Mouse (Mus musculus) ES-E14 (cell line): Measurements from ENCODE around the gene Itga6. TPM values are rescaled to one million over a fixed set of nuclear protein-coding genes. Genes with fewer than 3 reads are reported as not detected.

Experiments
- DNase-seq: peaks from one replicate; pipeline ENCODE4 v3.0.0-alpha.2; 2013; ENCODE audit warnings: low read depth, low spot score
- H3K27ac ChIP-seq: 2 replicates; pipeline ENCODE4 v1.5.1; 2012; ENCODE audit warnings: low read depth, mild to moderate bottlenecking, low read length, moderate library complexity, mixed read lengths; ENCODE audit not compliant: poor library complexity, insufficient read depth, severe bottlenecking
- H3K36me3 ChIP-seq: 2 replicates; pipeline ENCODE4 v1.6.1; 2012; ENCODE audit warnings: mild to moderate bottlenecking, low read length, moderate library complexity, mixed read lengths; ENCODE audit not compliant: control insufficient read depth, poor library complexity, insufficient read depth, severe bottlenecking
- H3K4me1 ChIP-seq, 2 experiments: fragments of 150-350 bp in 1 of 2; sonication (generic) in 1 of 2; 2 replicates each; pipeline ENCODE4 v1.6.1; 2012; ENCODE audit warnings: low read length in 2 of 2, mild to moderate bottlenecking in 1 of 2, mixed read lengths in 1 of 2; ENCODE audit not compliant: control insufficient read depth in 2 of 2, insufficient read depth in 2 of 2, poor library complexity in 1 of 2
- H3K4me3 ChIP-seq, 2 experiments: fragments of 150-350 bp in 1 of 2; sonication (generic) in 1 of 2; 2 replicates each; pipeline ENCODE4 v1.5.1; 2012; ENCODE audit warnings: low read length in 2 of 2, low read depth in 1 of 2, mild to moderate bottlenecking in 1 of 2, mixed read lengths in 1 of 2; ENCODE audit not compliant: insufficient read depth in 1 of 2, poor library complexity in 1 of 2, severe bottlenecking in 1 of 2
- H3K9ac ChIP-seq: 2 replicates; pipeline ENCODE4 v1.6.1; 2012; ENCODE audit warnings: low read depth, mild to moderate bottlenecking, low read length, mixed read lengths; ENCODE audit not compliant: poor library complexity, insufficient read depth, severe bottlenecking
- H3K9me3 ChIP-seq: fragments of 150-350 bp; sonication (generic); 2 replicates; pipeline ENCODE4 v1.6.1; 2012; ENCODE audit warnings: low read depth, mild to moderate bottlenecking, low read length; ENCODE audit not compliant: control insufficient read depth, insufficient read depth
- CHD2 ChIP-seq: IDR thresholded peaks from 2 replicates; pipeline ENCODE4 v1.6.1; 2014; ENCODE audit warnings: mild to moderate bottlenecking, low read depth, low read length, inconsistent platforms
- HCFC1 ChIP-seq: IDR thresholded peaks from 2 replicates; pipeline ENCODE4 v1.6.1; 2012; ENCODE audit warnings: low read length, inconsistent platforms, borderline replicate concordance; ENCODE audit not compliant: insufficient read depth
- MAFK ChIP-seq: IDR thresholded peaks from 2 replicates; pipeline ENCODE4 v1.6.1; 2014; ENCODE audit warnings: mild to moderate bottlenecking, low read depth, low read length, inconsistent platforms; ENCODE audit not compliant: insufficient read depth
- ZC3H11A ChIP-seq: IDR thresholded peaks from 2 replicates; pipeline ENCODE4 v1.6.1; 2012; ENCODE audit warnings: low read depth, mild to moderate bottlenecking, inconsistent platforms, low read length, borderline replicate concordance
- ZNF384 ChIP-seq: IDR thresholded peaks from 2 replicates; pipeline ENCODE4 v1.6.1; 2012; ENCODE audit warnings: low read depth, low read length, inconsistent platforms
- in situ Hi-C, 2 experiments: fragments of 600-800 bp; cut with MboI; formaldehyde crosslinking; loops; one replicate each; pipeline ENCODE4 v1.15.1; 2025; ENCODE audit warnings: low sequenced_read_pairs in 2 of 2, inconsistent platforms in 1 of 2; ENCODE audit not compliant: unreplicated experiment in 2 of 2
- total RNA-seq: library from RNA; depleted of rRNA; stranded (reverse); fragments of 300-350 nt; gene quantifications from 2 replicates; pipeline ENCODE4 v1.2.3, GENCODE M21; 2012

The Itga6 gene
- total RNA-seq, 1 experiment = 169 TPM

GRCm38 (mm10) chr2:71888437-71888836, 143.0 kb downstream of the Itga6 start:
- TF ChIP-seq CHD2 = no peak
- no peak for TF ChIP-seq ZC3H11A
- no peak overlapping the region for H3K4me3 ChIP-seq
- DNase-seq = no peak
- H3K36me3 ChIP-seq = peaks cover 54% of the 10 kb centered on the region
- H3K9ac ChIP-seq = no peak overlapping the region
- no peak overlapping the region for H3K27ac ChIP-seq
- in situ Hi-C loops = no loop called here
- H3K9me3 ChIP-seq = no peaks in the 10 kb centered on the region
- no peaks in the 10 kb centered on the region; a peak in 1 of 4 replicates for H3K4me1 ChIP-seq

GRCm38 (mm10) chr2:71891536-71891935, 146.1 kb downstream of the Itga6 start:
- no peak overlapping the region for H3K4me3 ChIP-seq
- H3K9ac ChIP-seq = no peak overlapping the region
- no peak for TF ChIP-seq HCFC1
- TF ChIP-seq ZC3H11A = no peak
- no peak for TF ChIP-seq MAFK
- TF ChIP-seq CHD2 = no peak
- TF ChIP-seq ZNF384 = no peak
- peaks cover 42% of the 10 kb centered on the region for H3K36me3 ChIP-seq
- no peak for DNase-seq
- no peaks in the 10 kb centered on the region for H3K9me3 ChIP-seq
- no peaks in the 10 kb centered on the region; a peak in 1 of 4 replicates for H3K4me1 ChIP-seq
- no peak overlapping the region for H3K27ac ChIP-seq
- in situ Hi-C loops = no loop called here

GRCm38 (mm10) chr2:71892741-71893349, 147.4 kb downstream of the Itga6 start:
- no peaks in the 10 kb centered on the region for H3K9me3 ChIP-seq
- TF ChIP-seq CHD2 = no peak
- no peak overlapping the region for H3K4me3 ChIP-seq
- H3K27ac ChIP-seq = no peak overlapping the region
- H3K36me3 ChIP-seq = peaks cover 49% of the 10 kb centered on the region
- H3K4me1 ChIP-seq = no peaks in the 10 kb centered on the region; a peak in 1 of 4 replicates
- in situ Hi-C loops = no loop called here
- no peak for DNase-seq
- H3K9ac ChIP-seq = no peak overlapping the region

GRCm38 (mm10) chr2:71895596-71896286, 150.3 kb downstream of the Itga6 start:
- TF ChIP-seq HCFC1 (no peak), MAFK (no peak), ZC3H11A (no peak), ZNF384 (no peak), CHD2 (no peak)
- H3K4me3 ChIP-seq = no peak overlapping the region
- H3K9me3 ChIP-seq = no peaks in the 10 kb centered on the region
- no peak for DNase-seq
- no peak overlapping the region for H3K27ac ChIP-seq
- peaks cover 47% of the 10 kb centered on the region for H3K36me3 ChIP-seq
- no peaks in the 10 kb centered on the region for H3K4me1 ChIP-seq
- H3K9ac ChIP-seq = no peak overlapping the region
- in situ Hi-C loops = no loop called here

- no peak for TF ChIP-seq ZNF384
- no peak for TF ChIP-seq CHD2
- no peak for TF ChIP-seq MAFK
- TF ChIP-seq ZC3H11A = no peak
- TF ChIP-seq HCFC1 = no peak
- Histone ChIP-seq H3K9me3 (no peaks in the 10 kb centered on the region), H3K4me1 (no peaks in the 10 kb centered on the region), H3K27ac (no peak overlapping the region), H3K4me3 (no peak overlapping the region), H3K36me3 (peaks cover 44% of the 10 kb centered on the region), H3K9ac (no peak overlapping the region)
- DNase-seq = no peak
- in situ Hi-C loops = no loop called here
These were observed 152.0 kb downstream of the Itga6 start for GRCm38 (mm10) chr2:71897420-71897819.
